Mouse (Mus musculus): ENCODE measurements around the gene Ppan. TPM values are rescaled to one million over a fixed set of nuclear protein-coding genes. Genes with fewer than 3 reads are reported as not detected.

Ppan gene
- total and polyA plus RNA-seq, 3 experiments, result 5.9 to 18.8 (median 6.7) TPM

- intact Hi-C loops (cut with DNase I), result loop anchor here (1.0 kb wide), 1 partner anchor 8 kb away; the partner anchor contains the start of gene Angptl6
- H3K4me3 ChIP-seq, result no peak overlapping the region
Observed at GRCm38 (mm10) chr9:20887191-20887590, 784 bp upstream of the Ppan start.

GRCm38 (mm10) chr9:20888386-20888765 lies 401 bp downstream of the Ppan start:
- Histone ChIP-seq H3K9ac (ENCODE audit: low read depth, low read length) (peak overlapping the region; percentile 71), H3K36me3 (ENCODE audit: control insufficient read depth, insufficient read depth, low read length) (no peaks in the 10 kb centered on the region), H3K4me3 (peak overlapping the region; percentile 73), H3K27me3 (ENCODE audit: control insufficient read depth, insufficient read depth, low read length) (no peaks in the 10 kb centered on the region), H3K27ac (peak overlapping the region; percentile 98), H3K4me1 (ENCODE audit: control insufficient read depth, insufficient read depth, low read length) (no peaks in the 10 kb centered on the region), H3K79me2 (replicated peaks; ENCODE audit: control insufficient read depth, insufficient read depth, low read length) (no peaks in the 10 kb centered on the region)
- intact Hi-C loops (cut with DNase I), result no loop called here
- TF ChIP-seq CTCF (IDR thresholded peaks at IDR 0.05), result no peak
- no peak for TF ChIP-seq POLR2A (IDR thresholded peaks at IDR 0.05; ENCODE audit: insufficient read depth, low read depth, low read length)
- no peak for TF ChIP-seq EP300 (IDR thresholded peaks at IDR 0.05; ENCODE audit: insufficient read depth, low read depth, low read length)
- no peak for DNase-seq
- WGBS, result under 1% methylated on average over 30 of the region's 30 CpGs

More at GRCm38 (mm10) chr9:20887191-20887590, 784 bp upstream of the Ppan start:
- no peak for DNase-seq
- H3K9ac ChIP-seq (ENCODE audit: low read depth, low read length), result no peak overlapping the region
- peak overlapping the region; percentile 98 for H3K27ac ChIP-seq
- H3K27me3 ChIP-seq (ENCODE audit: control insufficient read depth, insufficient read depth, low read length), result no peaks in the 10 kb centered on the region
- no peaks in the 10 kb centered on the region for H3K4me1 ChIP-seq (ENCODE audit: control insufficient read depth, insufficient read depth, low read length)
- H3K36me3 ChIP-seq (ENCODE audit: control insufficient read depth, insufficient read depth, low read length), result no peaks in the 10 kb centered on the region
- TF ChIP-seq CTCF (IDR thresholded peaks at IDR 0.05) (no peak), EP300 (IDR thresholded peaks at IDR 0.05; ENCODE audit: insufficient read depth, low read depth, low read length) (no peak), POLR2A (IDR thresholded peaks at IDR 0.05; ENCODE audit: insufficient read depth, low read depth, low read length) (no peak)
- WGBS, result 83% methylated on average over 6 of the region's 6 CpGs
- H3K79me2 ChIP-seq (replicated peaks; ENCODE audit: control insufficient read depth, insufficient read depth, low read length), result no peaks in the 10 kb centered on the region

DNA sequence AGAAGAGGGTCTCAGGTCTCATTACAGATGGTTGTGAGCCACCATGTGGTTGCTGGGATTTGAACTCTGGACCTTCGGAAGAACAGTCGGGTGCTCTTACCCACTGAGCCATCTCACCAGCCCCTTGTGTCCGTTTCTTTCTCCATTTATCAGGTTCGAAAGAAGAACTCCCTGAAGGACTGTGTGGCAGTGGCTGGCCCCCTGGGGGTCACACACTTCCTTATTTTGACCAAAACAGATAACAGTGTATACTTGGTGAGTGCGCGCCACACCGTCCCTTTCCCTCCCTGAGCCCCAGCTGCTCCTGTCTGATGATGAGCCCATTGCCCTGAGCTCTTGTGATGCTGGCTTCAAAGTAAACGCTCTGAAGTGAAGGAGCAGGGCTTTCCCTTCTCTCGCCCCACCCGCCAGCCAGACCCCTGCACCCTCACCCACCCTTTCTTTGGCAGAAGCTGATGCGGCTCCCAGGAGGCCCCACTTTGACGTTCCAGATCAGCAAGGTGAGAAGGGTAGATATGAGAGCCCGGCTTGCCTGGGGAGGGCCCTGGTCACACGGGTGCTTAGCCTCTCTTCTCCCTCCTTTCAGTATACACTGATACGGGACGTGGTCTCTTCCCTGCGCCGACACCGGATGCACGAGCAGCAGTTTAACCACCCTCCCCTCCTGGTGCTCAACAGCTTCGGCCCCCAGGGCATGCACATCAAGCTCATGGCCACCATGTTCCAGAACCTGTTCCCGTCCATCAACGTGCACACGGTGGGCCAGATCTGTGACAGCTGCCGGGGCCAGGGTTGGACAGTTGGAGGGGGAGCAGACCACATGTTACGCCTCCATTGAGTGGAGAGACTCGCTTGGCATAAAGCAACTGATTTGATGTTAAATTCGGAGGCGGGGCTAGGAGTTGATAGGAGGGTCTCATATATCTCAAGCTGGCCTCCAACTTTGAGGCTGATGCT lies 1.5 kb downstream of the Ppan start:
- Histone ChIP-seq H3K9ac (ENCODE audit: low read depth, low read length) (no peak overlapping the region), H3K27ac (no peak overlapping the region), H3K79me2 (replicated peaks; ENCODE audit: control insufficient read depth, insufficient read depth, low read length) (no peaks in the 10 kb centered on the region), H3K27me3 (ENCODE audit: control insufficient read depth, insufficient read depth, low read length) (no peaks in the 10 kb centered on the region), H3K4me3 (no peak overlapping the region), H3K36me3 (ENCODE audit: control insufficient read depth, insufficient read depth, low read length) (no peaks in the 10 kb centered on the region), H3K4me1 (ENCODE audit: control insufficient read depth, insufficient read depth, low read length) (no peaks in the 10 kb centered on the region)
- intact Hi-C loops (cut with DNase I), result loop anchor here (10.0 kb wide), 1 partner anchor 395 kb away; the partner anchor contains the start of gene Kri1
- no peak for DNase-seq
- TF ChIP-seq POLR2A (IDR thresholded peaks at IDR 0.05; ENCODE audit: insufficient read depth, low read depth, low read length) (no peak), EP300 (IDR thresholded peaks at IDR 0.05; ENCODE audit: insufficient read depth, low read depth, low read length) (no peak), CTCF (IDR thresholded peaks at IDR 0.05) (no peak)
- 73% methylated on average over 29 of the region's 29 CpGs for WGBS

DNA sequence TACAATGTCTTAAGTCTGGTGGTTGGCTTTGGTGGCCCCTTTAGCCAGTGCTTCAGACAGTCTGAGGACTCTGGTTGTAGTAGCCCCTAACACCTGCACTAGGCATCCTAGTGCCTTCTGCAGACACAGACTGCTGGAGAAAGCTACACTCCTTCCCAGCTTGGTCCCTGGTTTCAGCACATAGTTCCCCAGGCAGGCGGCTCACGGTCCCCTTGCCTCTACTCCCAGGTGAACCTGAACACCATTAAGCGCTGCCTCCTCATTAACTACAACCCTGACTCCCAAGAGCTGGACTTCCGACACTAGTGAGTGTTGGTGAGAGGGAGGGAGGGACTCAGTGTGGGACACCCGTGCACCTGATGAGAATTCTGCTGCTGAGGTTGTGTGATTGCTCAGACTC lies 2.4 kb downstream of the Ppan start:
- no peak overlapping the region for H3K9ac ChIP-seq (ENCODE audit: low read depth, low read length)
- WGBS, result 88% methylated on average over 5 of the region's 5 CpGs

GRCm38 (mm10) chr9:20891339-20892103 lies 3.5 kb downstream of the Ppan start:
- intact Hi-C loops (cut with DNase I), result loop anchor here (10.0 kb wide), 1 partner anchor 393 kb away; the partner anchor contains the start of gene Kri1
- Histone ChIP-seq H3K36me3 (ENCODE audit: control insufficient read depth, insufficient read depth, low read length) (no peaks in the 10 kb centered on the region), H3K4me1 (ENCODE audit: control insufficient read depth, insufficient read depth, low read length) (no peaks in the 10 kb centered on the region), H3K27me3 (ENCODE audit: control insufficient read depth, insufficient read depth, low read length) (no peaks in the 10 kb centered on the region), H3K27ac (no peak overlapping the region), H3K4me3 (no peak overlapping the region), H3K79me2 (replicated peaks; ENCODE audit: control insufficient read depth, insufficient read depth, low read length) (no peaks in the 10 kb centered on the region), H3K9ac (ENCODE audit: low read depth, low read length) (no peak overlapping the region)
- DNase-seq, result no peak
- WGBS, result 75% methylated on average over 26 of the region's 26 CpGs
- 0 out of 2 replicates have a peak, but pooled peaks have one; percentile 2 for TF ChIP-seq POLR2A (IDR thresholded peaks at IDR 0.05; ENCODE audit: insufficient read depth, low read depth, low read length)
- TF ChIP-seq EP300 (IDR thresholded peaks at IDR 0.05; ENCODE audit: insufficient read depth, low read depth, low read length), result no peak

More for the DNA sequence above, 2.4 kb downstream of the Ppan start:
- Histone ChIP-seq H3K79me2 (replicated peaks; ENCODE audit: control insufficient read depth, insufficient read depth, low read length) (no peaks in the 10 kb centered on the region), H3K36me3 (ENCODE audit: control insufficient read depth, insufficient read depth, low read length) (no peaks in the 10 kb centered on the region), H3K4me1 (ENCODE audit: control insufficient read depth, insufficient read depth, low read length) (no peaks in the 10 kb centered on the region), H3K4me3 (no peak overlapping the region), H3K27ac (no peak overlapping the region), H3K27me3 (ENCODE audit: control insufficient read depth, insufficient read depth, low read length) (no peaks in the 10 kb centered on the region)
- intact Hi-C loops (cut with DNase I), result loop anchor here (10.0 kb wide), 1 partner anchor 394 kb away; the partner anchor contains the start of gene Kri1
- TF ChIP-seq POLR2A (IDR thresholded peaks at IDR 0.05; ENCODE audit: insufficient read depth, low read depth, low read length) (no peak), CTCF (IDR thresholded peaks at IDR 0.05) (no peak), EP300 (IDR thresholded peaks at IDR 0.05; ENCODE audit: insufficient read depth, low read depth, low read length) (no peak)
- DNase-seq, result no peak

All from heart, adult 2 months (tissue).